Mouse (Mus musculus): ENCODE data around the gene Gm11172. TPM values are rescaled to one million over a fixed set of nuclear protein-coding genes. Genes with fewer than 3 reads are reported as not detected.
"Not testable (repeated sequence)": the region's sequence is repeated elsewhere in the genome, so short reads cannot be mapped to it uniquely, and the experiment has no call there.

Gm11172 gene
- total and polyA plus RNA-seq, 3 experiments, result not detected

DNA sequence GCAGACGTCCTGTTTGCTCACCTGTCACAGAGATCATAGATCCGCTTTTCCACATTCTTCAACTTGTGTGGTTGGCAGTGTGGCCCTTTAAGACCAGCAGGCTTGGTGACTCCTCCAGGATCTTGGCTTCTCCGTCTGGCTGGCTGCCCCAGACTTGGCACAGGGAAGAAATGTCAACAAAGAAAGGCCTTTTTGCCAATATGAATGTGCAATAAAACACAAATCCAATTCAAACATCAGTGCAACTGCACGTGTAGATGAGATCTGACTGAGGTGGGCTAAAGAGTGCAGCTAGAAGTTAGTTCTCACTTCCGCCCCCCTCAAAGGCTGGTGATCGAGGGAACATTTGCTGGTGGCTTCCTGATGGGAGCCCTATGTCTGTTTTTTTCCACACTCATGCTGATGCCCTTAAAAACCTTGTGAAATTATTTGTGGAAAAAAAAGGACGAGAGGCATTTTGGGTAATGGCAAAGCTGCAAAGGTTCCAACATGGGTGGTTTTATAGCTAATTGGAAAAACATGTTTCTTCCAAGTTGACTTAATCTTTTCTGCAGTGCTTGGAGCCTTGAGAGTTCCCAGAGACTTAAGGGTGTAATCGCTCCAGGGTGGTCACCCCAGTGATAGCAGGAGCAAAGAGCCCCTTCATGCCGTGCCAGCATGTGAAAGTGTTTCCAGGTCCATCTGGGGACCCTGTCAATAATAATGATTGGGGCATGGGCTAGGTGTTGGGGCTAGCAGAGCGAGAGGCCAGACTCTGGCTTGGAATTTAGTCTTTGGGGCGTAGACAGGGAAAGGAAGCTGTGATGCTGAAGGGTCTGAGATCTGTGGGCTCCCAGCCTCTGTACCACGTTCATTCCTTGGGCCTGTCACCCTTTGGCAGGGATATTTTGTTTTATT is 37.5 kb downstream of the Gm11172 start:
- TF ChIP-seq TAL1 (conservative IDR thresholded peaks at IDR 0.05; ENCODE audit: low read depth, low read length) (no peak), GATA2 (IDR thresholded peaks at IDR 0.05; ENCODE audit: borderline replicate concordance, low read depth, low read length) (no peak), GATA1 (IDR thresholded peaks at IDR 0.05; ENCODE audit: borderline replicate concordance, low read length) (no peak), POLR2AphosphoS5 (IDR thresholded peaks at IDR 0.05; ENCODE audit: insufficient replicate concordance, low read depth, low read length) (no peak), CTCF (IDR thresholded peaks at IDR 0.05; ENCODE audit: low read depth, low read length) (no peak)
- H3K4me1 ChIP-seq (ENCODE audit: insufficient read depth, low read depth, low read length), result peaks cover 13% of the 10 kb centered on the region
- DNase-seq (ENCODE audit: low spot score), result no peak
- H3K4me3 ChIP-seq (ENCODE audit: low read depth, low read length), result no peak overlapping the region
- no peaks in the 10 kb centered on the region for H3K9me3 ChIP-seq (replicated peaks)
- H3K36me3 ChIP-seq (replicated peaks), result peaks cover 52% of the 10 kb centered on the region
- no peak for ATAC-seq (ENCODE audit: extremely low read depth, insufficient number of reproducible peaks, low FRiP score, poor library complexity, severe bottlenecking)
- H3K27me3 ChIP-seq (ENCODE audit: insufficient read depth, low read length), result no peaks in the 10 kb centered on the region

GRCm38 (mm10) chr16:10850905-10851304 is 38.2 kb downstream of the Gm11172 start:
- no peak for DNase-seq (ENCODE audit: low spot score)
- H3K27me3 ChIP-seq (ENCODE audit: insufficient read depth, low read length), result no peaks in the 10 kb centered on the region
- no peaks in the 10 kb centered on the region for H3K9me3 ChIP-seq (replicated peaks)
- peaks cover 7% of the 10 kb centered on the region for H3K4me1 ChIP-seq (ENCODE audit: insufficient read depth, low read depth, low read length)
- ATAC-seq (ENCODE audit: extremely low read depth, insufficient number of reproducible peaks, low FRiP score, poor library complexity, severe bottlenecking), result no peak
- no peak for TF ChIP-seq CTCF (IDR thresholded peaks at IDR 0.05; ENCODE audit: low read depth, low read length)
- TF ChIP-seq GATA2 (IDR thresholded peaks at IDR 0.05; ENCODE audit: borderline replicate concordance, low read depth, low read length), result no peak
- no peak for TF ChIP-seq TAL1 (conservative IDR thresholded peaks at IDR 0.05; ENCODE audit: low read depth, low read length)
- TF ChIP-seq POLR2AphosphoS5 (IDR thresholded peaks at IDR 0.05; ENCODE audit: insufficient replicate concordance, low read depth, low read length), result no peak
- no peak for TF ChIP-seq GATA1 (IDR thresholded peaks at IDR 0.05; ENCODE audit: borderline replicate concordance, low read length)
- H3K4me3 ChIP-seq (ENCODE audit: low read depth, low read length), result no peak overlapping the region
- peaks cover 51% of the 10 kb centered on the region for H3K36me3 ChIP-seq (replicated peaks)

DNA sequence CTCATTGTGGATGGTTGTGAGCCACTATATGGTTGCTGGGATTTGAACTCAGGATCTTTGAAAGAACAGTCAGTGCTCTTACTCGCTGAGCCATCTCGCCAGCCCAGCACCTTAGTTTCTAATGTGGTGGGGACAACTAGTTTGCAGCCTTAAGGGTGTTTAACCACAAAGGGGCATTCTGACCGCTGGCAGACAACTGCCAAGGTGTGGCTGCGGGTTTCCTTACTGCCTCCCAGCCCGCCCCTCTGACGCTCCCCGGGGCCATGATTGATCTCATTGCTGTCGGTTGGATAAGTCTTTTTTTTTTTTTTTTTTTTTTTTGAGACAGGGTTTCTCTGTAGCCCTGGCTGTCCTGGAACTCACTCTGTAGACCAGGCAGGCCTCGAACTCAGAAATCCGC is 39.5 kb downstream of the Gm11172 start:
- H3K4me1 ChIP-seq (ENCODE audit: insufficient read depth, low read depth, low read length); H3K4me3 ChIP-seq (ENCODE audit: low read depth, low read length); ATAC-seq (ENCODE audit: extremely low read depth, insufficient number of reproducible peaks, low FRiP score, poor library complexity, severe bottlenecking); DNase-seq (ENCODE audit: low spot score); H3K9me3 ChIP-seq (replicated peaks); H3K27me3 ChIP-seq (ENCODE audit: insufficient read depth, low read length): not testable (repeated sequence)
- H3K36me3 ChIP-seq (replicated peaks), result peaks cover 41% of the 10 kb centered on the region

DNA sequence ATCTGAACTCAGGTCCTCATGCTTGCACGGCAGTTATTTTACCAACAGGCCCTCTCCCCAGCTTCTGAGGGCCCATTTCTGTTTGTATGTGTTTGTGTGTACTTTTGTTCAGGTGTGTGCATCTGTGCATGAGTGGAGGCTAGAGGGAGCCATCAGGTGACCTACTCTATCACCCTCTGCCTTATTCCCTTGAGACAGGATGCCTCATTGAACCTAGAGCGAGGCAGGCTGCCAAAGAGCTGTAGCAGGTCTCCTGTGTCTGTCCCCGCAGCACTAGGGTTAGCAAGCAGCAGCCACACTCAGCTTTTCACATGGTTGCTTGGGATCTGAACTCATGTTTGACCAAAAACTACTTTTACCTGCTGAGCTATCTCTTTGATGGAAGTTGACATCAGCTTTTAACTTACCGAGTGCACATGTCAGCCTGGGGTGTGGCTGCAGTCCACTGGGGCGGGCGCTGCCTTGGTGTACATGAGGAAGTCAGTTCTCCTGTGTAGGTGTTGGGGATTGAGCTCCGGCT is 47.1 kb downstream of the Gm11172 start:
- H3K4me1 ChIP-seq (ENCODE audit: insufficient read depth, low read depth, low read length), result peaks cover 30% of the 10 kb centered on the region
- no peak overlapping the region for H3K4me3 ChIP-seq (ENCODE audit: low read depth, low read length)
- TF ChIP-seq GATA2 (IDR thresholded peaks at IDR 0.05; ENCODE audit: borderline replicate concordance, low read depth, low read length) (no peak), GATA1 (IDR thresholded peaks at IDR 0.05; ENCODE audit: borderline replicate concordance, low read length) (no peak), CTCF (IDR thresholded peaks at IDR 0.05; ENCODE audit: low read depth, low read length) (no peak), TAL1 (conservative IDR thresholded peaks at IDR 0.05; ENCODE audit: low read depth, low read length) (no peak), POLR2AphosphoS5 (IDR thresholded peaks at IDR 0.05; ENCODE audit: insufficient replicate concordance, low read depth, low read length) (no peak)
- no peaks in the 10 kb centered on the region for H3K27me3 ChIP-seq (ENCODE audit: insufficient read depth, low read length)
- ATAC-seq (ENCODE audit: extremely low read depth, insufficient number of reproducible peaks, low FRiP score, poor library complexity, severe bottlenecking) (no peak), DNase-seq (ENCODE audit: low spot score) (no peak)
- peaks cover 29% of the 10 kb centered on the region for H3K36me3 ChIP-seq (replicated peaks)
- no peaks in the 10 kb centered on the region for H3K9me3 ChIP-seq (replicated peaks)

GRCm38 (mm10) chr16:10861408-10861807 is 48.7 kb downstream of the Gm11172 start:
- DNase-seq (ENCODE audit: low spot score) (no peak), ATAC-seq (ENCODE audit: extremely low read depth, insufficient number of reproducible peaks, low FRiP score, poor library complexity, severe bottlenecking) (no peak)
- no peaks in the 10 kb centered on the region for H3K27me3 ChIP-seq (ENCODE audit: insufficient read depth, low read length)
- peaks cover 41% of the 10 kb centered on the region for H3K36me3 ChIP-seq (replicated peaks)
- H3K4me1 ChIP-seq (ENCODE audit: insufficient read depth, low read depth, low read length), result peaks cover 30% of the 10 kb centered on the region
- TF ChIP-seq GATA1 (IDR thresholded peaks at IDR 0.05; ENCODE audit: borderline replicate concordance, low read length) (no peak), POLR2AphosphoS5 (IDR thresholded peaks at IDR 0.05; ENCODE audit: insufficient replicate concordance, low read depth, low read length) (no peak), TAL1 (conservative IDR thresholded peaks at IDR 0.05; ENCODE audit: low read depth, low read length) (no peak), CTCF (IDR thresholded peaks at IDR 0.05; ENCODE audit: low read depth, low read length) (no peak), GATA2 (IDR thresholded peaks at IDR 0.05; ENCODE audit: borderline replicate concordance, low read depth, low read length) (no peak)
- H3K9me3 ChIP-seq (replicated peaks), result no peaks in the 10 kb centered on the region
- H3K4me3 ChIP-seq (ENCODE audit: low read depth, low read length), result no peak overlapping the region

Other genes starting within 250 kb of the Gm11172 start
- gene Socs1, start 27.4 kb upstream of the Gm11172 start, total RNA-seq (2014; fragmentation: Nextera tagmentation), result 1.6 and 1.7 TPM in 2 replicates
- gene Socs1, start 27.4 kb upstream of the Gm11172 start, total RNA-seq (2017), result 6.2 and 7.7 TPM in 2 replicates
- gene Socs1, start 27.4 kb upstream of the Gm11172 start, polyA plus RNA-seq (2012), result 13.0 and 18.9 TPM in 2 replicates
- not detected in 2 replicates for gene Tnp2, start 24.3 kb upstream of the Gm11172 start, total RNA-seq (2014; fragmentation: Nextera tagmentation)
- gene Tnp2, start 24.3 kb upstream of the Gm11172 start, total RNA-seq (2017), result not detected in 2 replicates
- gene Tnp2, start 24.3 kb upstream of the Gm11172 start, polyA plus RNA-seq (2012), result not detected in 2 replicates
- gene Prm3, start 22.0 kb upstream of the Gm11172 start, total RNA-seq (2014; fragmentation: Nextera tagmentation), result not detected in 2 replicates
- gene Prm3, start 22.0 kb upstream of the Gm11172 start, total RNA-seq (2017), result not detected in 2 replicates
- not detected in 2 replicates for gene Prm3, start 22.0 kb upstream of the Gm11172 start, polyA plus RNA-seq (2012)
- gene Prm2, start 16.8 kb upstream of the Gm11172 start, total RNA-seq (2014; fragmentation: Nextera tagmentation), result not detected in 2 replicates
- gene Prm2, start 16.8 kb upstream of the Gm11172 start, total RNA-seq (2017), result 0.49 TPM in 1 of 2 replicates, not detected in the other
- not detected in 2 replicates for gene Prm2, start 16.8 kb upstream of the Gm11172 start, polyA plus RNA-seq (2012)
- not detected in 2 replicates for gene Prm1, start 7.1 kb upstream of the Gm11172 start, total RNA-seq (2014; fragmentation: Nextera tagmentation)
- not detected in 2 replicates for gene Prm1, start 7.1 kb upstream of the Gm11172 start, total RNA-seq (2017)
- not detected in 2 replicates for gene Prm1, start 7.1 kb upstream of the Gm11172 start, polyA plus RNA-seq (2012)
- 8.9 and 9.5 TPM in 2 replicates for gene Rmi2, start 22.1 kb downstream of the Gm11172 start, total RNA-seq (2014; fragmentation: Nextera tagmentation)
- gene Rmi2, start 22.1 kb downstream of the Gm11172 start, total RNA-seq (2017), result 5.1 and 5.7 TPM in 2 replicates
- 7.8 and 8.3 TPM in 2 replicates for gene Rmi2, start 22.1 kb downstream of the Gm11172 start, polyA plus RNA-seq (2012)
- gene Snn, start 248.0 kb downstream of the Gm11172 start, total RNA-seq (2014; fragmentation: Nextera tagmentation), result 4.6 TPM in 1 of 2 replicates, not detected in the other
- gene Snn, start 248.0 kb downstream of the Gm11172 start, total RNA-seq (2017), result 0.99 and 1.1 TPM in 2 replicates
- 0.10 and 0.12 TPM in 2 replicates for gene Snn, start 248.0 kb downstream of the Gm11172 start, polyA plus RNA-seq (2012)

Measured in G1E (cell line).